Mouse (Mus musculus): ENCODE results near the gene Acap1. TPM values are rescaled to one million over a fixed set of nuclear protein-coding genes. Genes with fewer than 3 reads are reported as not detected.
A peak's percentile ranks its signal among the peaks of the same experiment; 100 is the strongest.

The Acap1 gene
- polyA plus RNA-seq, 1 experiment from 2014 or later: 5.1 TPM

GRCm38 (mm10) chr11:69911701-69912100, 16.4 kb upstream of the Acap1 start:
- Histone ChIP-seq H3K4me1 (ENCODE audit: control insufficient read depth, insufficient read depth, low read length) (peaks cover 28% of the 10 kb centered on the region), H3K4me3 (replicated peaks; ENCODE audit: low read length) (no peak overlapping the region), H3K27ac (ENCODE audit: low read length) (no peak overlapping the region), H3K9ac (ENCODE audit: low read length) (no peak overlapping the region), H3K4me2 (ENCODE audit: low read depth, low read length) (no peak overlapping the region), H3K9me3 (replicated peaks; ENCODE audit: control insufficient read depth, low read length) (no peaks in the 10 kb centered on the region), H3K27me3 (ENCODE audit: control insufficient read depth, insufficient read depth, low read length) (no peaks in the 10 kb centered on the region), H3K36me3 (ENCODE audit: control insufficient read depth, insufficient read depth, low read length) (peaks cover 31% of the 10 kb centered on the region)
- 87% methylated on average over 6 of the region's 6 CpGs for WGBS
- ATAC-seq (ENCODE audit: insufficient read depth, low FRiP score): no peak

GRCm38 (mm10) chr11:69910781-69911560, 15.6 kb upstream of the Acap1 start:
- Histone ChIP-seq H3K27ac (ENCODE audit: low read length) (no peak overlapping the region), H3K36me3 (ENCODE audit: control insufficient read depth, insufficient read depth, low read length) (peaks cover 34% of the 10 kb centered on the region), H3K4me2 (ENCODE audit: low read depth, low read length) (no peak overlapping the region), H3K4me3 (replicated peaks; ENCODE audit: low read length) (no peak overlapping the region), H3K9me3 (replicated peaks; ENCODE audit: control insufficient read depth, low read length) (no peaks in the 10 kb centered on the region), H3K4me1 (ENCODE audit: control insufficient read depth, insufficient read depth, low read length) (peaks cover 25% of the 10 kb centered on the region), H3K27me3 (ENCODE audit: control insufficient read depth, insufficient read depth, low read length) (no peaks in the 10 kb centered on the region), H3K9ac (ENCODE audit: low read length) (no peak overlapping the region)
- 92% methylated on average over 17 of the region's 17 CpGs for WGBS
- no peak for ATAC-seq (ENCODE audit: insufficient read depth, low FRiP score)

- no peak overlapping the region for H3K9ac ChIP-seq (ENCODE audit: low read length)
- peaks cover 33% of the 10 kb centered on the region for H3K36me3 ChIP-seq (ENCODE audit: control insufficient read depth, insufficient read depth, low read length)
- WGBS: 91% methylated on average over 8 of the region's 8 CpGs
- H3K4me3 ChIP-seq (replicated peaks; ENCODE audit: low read length): no peak overlapping the region
- no peak overlapping the region for H3K4me2 ChIP-seq (ENCODE audit: low read depth, low read length)
- no peaks in the 10 kb centered on the region for H3K9me3 ChIP-seq (replicated peaks; ENCODE audit: control insufficient read depth, low read length)
- H3K4me1 ChIP-seq (ENCODE audit: control insufficient read depth, insufficient read depth, low read length): peaks cover 18% of the 10 kb centered on the region
- no peak for ATAC-seq (ENCODE audit: insufficient read depth, low FRiP score)
- H3K27ac ChIP-seq (ENCODE audit: low read length): no peak overlapping the region
- no peaks in the 10 kb centered on the region for H3K27me3 ChIP-seq (ENCODE audit: control insufficient read depth, insufficient read depth, low read length)
Measured at GRCm38 (mm10) chr11:69910177-69910576, 14.8 kb upstream of the Acap1 start.

- Histone ChIP-seq H3K9me3 (replicated peaks; ENCODE audit: control insufficient read depth, low read length) (no peaks in the 10 kb centered on the region), H3K36me3 (ENCODE audit: control insufficient read depth, insufficient read depth, low read length) (peaks cover 37% of the 10 kb centered on the region), H3K9ac (ENCODE audit: low read length) (no peak overlapping the region), H3K4me1 (ENCODE audit: control insufficient read depth, insufficient read depth, low read length) (peaks cover 8% of the 10 kb centered on the region), H3K27me3 (ENCODE audit: control insufficient read depth, insufficient read depth, low read length) (no peaks in the 10 kb centered on the region), H3K27ac (ENCODE audit: low read length) (no peak overlapping the region), H3K4me2 (ENCODE audit: low read depth, low read length) (no peak overlapping the region), H3K4me3 (replicated peaks; ENCODE audit: low read length) (no peak overlapping the region)
- 84% methylated on average over 5 of the region's 5 CpGs for WGBS
- ATAC-seq (ENCODE audit: insufficient read depth, low FRiP score): no peak
Measured at GRCm38 (mm10) chr11:69909174-69909573, 13.8 kb upstream of the Acap1 start.

GRCm38 (mm10) chr11:69908645-69909044, 13.3 kb upstream of the Acap1 start:
- H3K27ac ChIP-seq (ENCODE audit: low read length): no peak overlapping the region
- no peak for ATAC-seq (ENCODE audit: insufficient read depth, low FRiP score)
- 90% methylated on average over 11 of the region's 11 CpGs for WGBS

GRCm38 (mm10) chr11:69904311-69904710, 9.0 kb upstream of the Acap1 start:
- no peak for ATAC-seq (ENCODE audit: insufficient read depth, low FRiP score)
- no peak overlapping the region for H3K27ac ChIP-seq (ENCODE audit: low read length)
- no peak overlapping the region for H3K4me2 ChIP-seq (ENCODE audit: low read depth, low read length)
- H3K36me3 ChIP-seq (ENCODE audit: control insufficient read depth, insufficient read depth, low read length): peaks cover 25% of the 10 kb centered on the region
- H3K9ac ChIP-seq (ENCODE audit: low read length): no peak overlapping the region
- peaks cover 19% of the 10 kb centered on the region for H3K4me1 ChIP-seq (ENCODE audit: control insufficient read depth, insufficient read depth, low read length)
- H3K27me3 ChIP-seq (ENCODE audit: control insufficient read depth, insufficient read depth, low read length): no peaks in the 10 kb centered on the region
- no peak overlapping the region for H3K4me3 ChIP-seq (replicated peaks; ENCODE audit: low read length)
- H3K9me3 ChIP-seq (replicated peaks; ENCODE audit: control insufficient read depth, low read length): no peaks in the 10 kb centered on the region
- WGBS: 92% methylated on average over 9 of the region's 9 CpGs

More at GRCm38 (mm10) chr11:69908645-69909044, 13.3 kb upstream of the Acap1 start:
- Histone ChIP-seq H3K9me3 (replicated peaks; ENCODE audit: control insufficient read depth, low read length) (no peaks in the 10 kb centered on the region), H3K27me3 (ENCODE audit: control insufficient read depth, insufficient read depth, low read length) (no peaks in the 10 kb centered on the region), H3K36me3 (ENCODE audit: control insufficient read depth, insufficient read depth, low read length) (peaks cover 37% of the 10 kb centered on the region), H3K4me3 (replicated peaks; ENCODE audit: low read length) (no peak overlapping the region), H3K4me1 (ENCODE audit: control insufficient read depth, insufficient read depth, low read length) (peaks cover 8% of the 10 kb centered on the region), H3K4me2 (ENCODE audit: low read depth, low read length) (no peak overlapping the region), H3K9ac (ENCODE audit: low read length) (no peak overlapping the region)

- H3K9me3 ChIP-seq (replicated peaks; ENCODE audit: control insufficient read depth, low read length): no peaks in the 10 kb centered on the region
- 78% methylated on average over 13 of the region's 13 CpGs for WGBS
- peaks cover 20% of the 10 kb centered on the region for H3K4me1 ChIP-seq (ENCODE audit: control insufficient read depth, insufficient read depth, low read length)
- H3K36me3 ChIP-seq (ENCODE audit: control insufficient read depth, insufficient read depth, low read length): peaks cover 20% of the 10 kb centered on the region
- H3K27me3 ChIP-seq (ENCODE audit: control insufficient read depth, insufficient read depth, low read length): no peaks in the 10 kb centered on the region
- H3K4me3 ChIP-seq (replicated peaks; ENCODE audit: low read length): no peak overlapping the region
- H3K4me2 ChIP-seq (ENCODE audit: low read depth, low read length): peak overlapping the region; percentile 97; the same call in 1 of the 2 replicates
- no peak overlapping the region for H3K9ac ChIP-seq (ENCODE audit: low read length)
- H3K27ac ChIP-seq (ENCODE audit: low read length): no peak overlapping the region
- no peak for ATAC-seq (ENCODE audit: insufficient read depth, low FRiP score)
Measured at GRCm38 (mm10) chr11:69902972-69903371, 7.6 kb upstream of the Acap1 start.

- H3K9ac ChIP-seq (ENCODE audit: low read length): peak overlapping the region; percentile 92
- H3K4me3 ChIP-seq (replicated peaks; ENCODE audit: low read length): peak overlapping the region; percentile 88
- H3K27ac ChIP-seq (ENCODE audit: low read length): peak overlapping the region; percentile 99
- WGBS: under 1% methylated on average over 39 of the region's 39 CpGs
- H3K4me1 ChIP-seq (ENCODE audit: control insufficient read depth, insufficient read depth, low read length): peaks cover 20% of the 10 kb centered on the region
- H3K4me2 ChIP-seq (ENCODE audit: low read depth, low read length): peak overlapping the region; percentile 97
- no peaks in the 10 kb centered on the region for H3K9me3 ChIP-seq (replicated peaks; ENCODE audit: control insufficient read depth, low read length)
- H3K27me3 ChIP-seq (ENCODE audit: control insufficient read depth, insufficient read depth, low read length): no peaks in the 10 kb centered on the region
- no peak; the same call in 1 of the 2 replicates for ATAC-seq (ENCODE audit: insufficient read depth, low FRiP score)
- H3K36me3 ChIP-seq (ENCODE audit: control insufficient read depth, insufficient read depth, low read length): peaks cover 15% of the 10 kb centered on the region
Measured at GRCm38 (mm10) chr11:69901993-69902392, 6.7 kb upstream of the Acap1 start.

- Histone ChIP-seq H3K9ac (ENCODE audit: low read length) (peak overlapping the region; percentile 92), H3K4me2 (ENCODE audit: low read depth, low read length) (peak overlapping the region; percentile 97), H3K36me3 (ENCODE audit: control insufficient read depth, insufficient read depth, low read length) (peaks cover 13% of the 10 kb centered on the region), H3K4me1 (ENCODE audit: control insufficient read depth, insufficient read depth, low read length) (peaks cover 20% of the 10 kb centered on the region), H3K9me3 (replicated peaks; ENCODE audit: control insufficient read depth, low read length) (no peaks in the 10 kb centered on the region), H3K27ac (ENCODE audit: low read length) (peak overlapping the region; percentile 99), H3K4me3 (replicated peaks; ENCODE audit: low read length) (peak overlapping the region; percentile 88), H3K27me3 (ENCODE audit: control insufficient read depth, insufficient read depth, low read length) (no peaks in the 10 kb centered on the region)
- WGBS: 0% methylated on average over 42 of the region's 42 CpGs
- peak; percentile 82 for ATAC-seq (ENCODE audit: insufficient read depth, low FRiP score)
Measured at GRCm38 (mm10) chr11:69901406-69901846, 6.1 kb upstream of the Acap1 start.
